Mouse (Mus musculus) kidney, adult 8-10 months (tissue): ENCODE measurements around the gene C5ar2.
"Not testable (repeated sequence)": the region's sequence is repeated elsewhere in the genome, so short reads cannot be mapped to it uniquely, and the experiment has no call there.

Source experiments
- DNase-seq, 2 experiments: peaks; one replicate each; pipeline ENCODE4 v3.0.0; 2022

C5ar2 gene

DNA sequence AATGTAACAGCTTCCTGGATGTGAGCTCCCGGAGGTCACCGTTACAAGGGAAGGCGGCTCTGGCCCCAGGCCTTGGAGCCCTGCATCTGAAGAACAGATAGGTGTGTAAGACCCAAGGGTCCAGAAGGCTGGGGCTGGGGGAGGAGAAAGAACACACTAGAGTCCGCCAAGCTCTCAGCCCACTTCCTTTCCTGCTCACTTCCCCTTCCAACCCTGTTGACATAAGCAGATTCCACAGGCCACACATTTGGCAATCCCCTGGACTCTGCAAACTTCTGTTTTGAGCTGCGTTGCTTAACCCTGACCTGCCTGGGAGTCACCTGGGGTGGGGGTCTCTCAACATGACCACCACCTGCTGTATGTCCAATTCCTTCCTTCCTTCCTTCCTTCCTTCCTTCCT is at the start of gene C5ar2:
TSS of gene C5ar2 (minus strand) at position 88 of the 400 bp plus-strand sequence.
- no peak for DNase-seq

DNA sequence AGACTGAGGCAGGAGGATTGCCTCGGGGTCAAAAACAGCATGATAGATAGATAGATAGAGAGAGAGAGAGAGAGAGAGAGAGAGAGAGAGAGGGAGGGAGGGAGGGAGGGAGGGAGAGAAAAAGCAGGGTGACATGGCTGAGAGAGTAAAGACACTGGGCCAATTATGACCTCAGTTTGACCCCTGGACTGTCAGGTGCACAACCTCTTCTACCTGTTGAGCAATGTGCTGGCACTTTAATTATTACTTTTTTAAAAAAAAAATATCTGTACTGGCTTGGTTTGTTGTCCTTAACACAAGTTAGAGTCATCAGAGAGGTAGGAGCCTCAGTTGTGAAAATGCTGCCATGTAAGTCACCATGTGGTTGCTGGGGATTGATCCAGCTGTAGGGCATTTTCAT is 43.8 kb upstream of the C5ar2 start:
- DNase-seq: no peak

DNA sequence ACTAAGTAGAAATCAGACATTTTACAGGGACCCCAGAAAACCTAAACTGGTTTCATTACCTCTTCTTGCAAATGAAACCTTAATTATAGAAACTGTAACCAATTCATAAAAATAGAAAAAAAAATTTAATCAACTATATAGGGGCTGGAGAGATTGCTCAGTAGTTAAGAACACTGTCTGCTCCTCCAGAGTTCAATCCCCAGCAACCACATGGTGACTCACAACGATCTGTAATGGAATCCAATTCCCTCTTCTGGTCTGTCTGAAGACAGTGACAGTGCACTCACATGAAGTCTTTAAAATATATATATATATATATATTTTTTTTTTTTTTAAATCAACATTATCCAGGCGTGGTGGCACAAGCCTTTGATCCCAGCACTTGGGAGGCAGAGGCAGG is 43.1 kb upstream of the C5ar2 start:
- DNase-seq: no peak

DNA sequence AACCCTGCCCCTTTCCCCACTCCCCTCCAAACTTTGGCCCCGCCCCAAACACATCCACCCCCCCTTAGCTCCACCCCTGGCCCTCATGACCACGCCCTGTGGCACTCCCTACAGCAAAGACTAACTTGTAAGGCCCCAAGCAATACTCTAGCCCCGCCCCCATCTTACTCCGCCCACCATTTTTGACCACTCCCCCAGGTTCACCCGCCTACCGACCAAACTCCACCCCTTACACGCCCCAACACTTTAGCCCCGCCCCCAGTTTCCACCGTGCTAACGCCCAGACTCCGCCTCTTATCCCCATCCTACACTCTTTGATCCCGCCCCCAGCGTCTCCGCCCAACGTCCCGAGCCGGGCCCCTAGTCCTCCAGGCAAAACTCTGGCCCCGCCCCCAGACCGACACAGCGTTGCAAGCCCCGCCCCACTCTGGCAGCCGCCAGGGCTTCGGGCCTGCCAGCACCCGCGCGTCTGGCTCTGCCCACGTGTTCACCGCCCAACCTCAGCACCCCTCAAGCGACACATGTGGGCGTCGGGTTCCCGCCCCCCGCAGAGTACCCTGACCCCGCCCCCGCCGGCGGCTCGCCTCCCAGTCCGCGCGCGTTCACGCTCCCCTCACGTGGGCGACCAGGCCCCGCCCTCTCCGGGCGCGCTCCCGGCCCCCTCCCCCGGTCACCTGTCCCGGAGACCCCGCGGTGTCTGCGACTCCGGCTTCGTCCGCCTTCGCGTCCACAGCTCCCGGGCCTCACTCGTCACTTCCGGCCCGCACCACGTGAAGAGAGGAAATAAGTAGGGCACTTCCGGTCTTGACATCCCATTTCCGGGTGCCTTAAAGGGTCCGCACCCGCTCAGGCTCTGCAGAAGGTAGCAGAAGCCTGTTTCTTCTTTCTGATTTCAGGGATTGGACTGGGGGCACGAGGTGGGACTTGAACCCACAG is 42.3 kb upstream of the C5ar2 start, which contains the start of gene Ccdc9:
TSS of gene Ccdc9 (minus strand) at position 770 of the 936 bp plus-strand sequence.
- DNase-seq: peak; percentile 99 to 100

DNA sequence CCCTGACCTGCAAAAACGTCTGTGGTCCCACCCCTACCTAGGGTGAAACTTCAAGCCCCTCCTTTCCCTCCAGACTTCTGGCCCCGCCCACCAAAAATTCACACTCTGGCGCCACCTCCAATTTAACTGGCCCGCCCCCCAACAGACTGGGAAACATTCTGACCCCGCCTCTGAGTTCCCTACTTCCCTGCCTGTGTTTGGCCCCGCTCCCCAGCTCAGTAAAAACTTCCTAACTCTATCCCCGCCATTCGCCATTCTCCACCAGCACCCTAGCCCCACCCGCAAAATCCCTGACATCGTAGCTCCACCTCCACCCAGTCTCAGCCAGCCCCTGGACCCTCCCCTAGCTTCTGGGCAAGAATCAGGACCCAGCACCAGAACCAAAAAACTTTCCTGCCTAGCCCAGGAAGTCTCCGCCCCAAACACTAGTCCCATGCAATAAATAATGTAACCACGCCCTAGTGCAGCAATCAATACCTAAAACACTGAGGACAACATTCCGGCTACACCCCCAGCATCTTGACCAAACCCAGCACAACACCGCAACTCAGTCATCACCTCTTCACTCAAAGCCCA is 41.6 kb upstream of the C5ar2 start:
- peak; percentile 83 to 91 for DNase-seq

DNA sequence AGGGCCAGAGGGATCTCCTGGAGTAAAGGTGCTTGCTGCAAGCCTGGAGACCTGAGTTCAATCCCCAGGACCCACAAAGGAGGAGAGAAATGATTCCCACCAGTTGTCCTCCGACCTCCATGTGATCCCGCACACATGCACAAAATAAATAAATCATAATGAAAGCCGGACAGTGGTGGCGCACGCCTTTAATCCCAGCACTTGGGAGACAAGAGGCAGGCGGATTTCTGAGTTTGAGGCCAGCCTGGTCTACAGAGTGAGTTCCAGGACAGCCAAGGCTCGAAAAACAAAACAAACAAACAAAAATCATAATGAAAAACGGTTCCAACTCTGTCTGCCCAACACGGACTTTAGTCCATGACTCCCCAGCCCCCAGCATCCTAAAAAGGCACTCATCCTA is 41.0 kb upstream of the C5ar2 start:
- DNase-seq: no peak

DNA sequence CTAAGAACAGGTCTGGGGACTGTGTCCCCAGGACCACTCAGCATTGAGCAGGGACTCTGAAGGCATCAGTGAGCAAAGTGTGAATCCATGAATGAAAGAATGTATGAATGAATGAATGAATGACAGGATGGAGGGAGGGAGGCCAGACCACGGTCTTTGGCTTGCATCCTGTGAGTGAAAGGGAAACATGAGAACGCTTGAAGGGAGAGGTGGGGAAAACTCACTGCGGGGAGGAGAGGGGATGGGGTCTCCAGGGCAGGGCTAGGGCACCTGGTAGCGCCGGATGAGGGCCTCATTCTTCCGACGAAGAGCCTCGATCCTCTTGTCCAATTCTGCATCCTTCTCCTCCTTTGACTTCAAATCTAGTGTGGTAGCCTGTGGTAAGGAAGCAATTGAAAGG is 40.0 kb upstream of the C5ar2 start:
- no peak for DNase-seq

DNA sequence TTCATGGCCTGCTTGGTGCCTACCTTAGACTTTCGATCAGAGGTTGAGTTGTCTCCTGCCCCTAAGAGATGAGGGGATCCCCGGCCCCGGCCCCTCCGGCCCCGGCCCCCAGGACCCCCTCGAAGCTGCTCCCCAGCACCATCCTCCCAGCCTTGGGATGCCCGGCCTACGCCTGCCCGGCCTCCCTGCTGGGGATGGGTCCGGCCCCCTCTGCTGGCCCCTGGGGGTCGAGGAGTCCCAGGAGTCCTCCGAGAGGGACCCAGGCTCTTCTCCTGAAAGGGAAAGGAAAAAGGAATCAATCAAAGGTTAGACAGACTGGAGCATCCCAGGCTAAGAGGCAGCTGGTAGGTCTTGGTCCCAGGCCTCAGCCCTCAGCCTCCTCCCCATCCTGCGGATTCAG is 38.4 kb upstream of the C5ar2 start:
- no peak for DNase-seq

DNA sequence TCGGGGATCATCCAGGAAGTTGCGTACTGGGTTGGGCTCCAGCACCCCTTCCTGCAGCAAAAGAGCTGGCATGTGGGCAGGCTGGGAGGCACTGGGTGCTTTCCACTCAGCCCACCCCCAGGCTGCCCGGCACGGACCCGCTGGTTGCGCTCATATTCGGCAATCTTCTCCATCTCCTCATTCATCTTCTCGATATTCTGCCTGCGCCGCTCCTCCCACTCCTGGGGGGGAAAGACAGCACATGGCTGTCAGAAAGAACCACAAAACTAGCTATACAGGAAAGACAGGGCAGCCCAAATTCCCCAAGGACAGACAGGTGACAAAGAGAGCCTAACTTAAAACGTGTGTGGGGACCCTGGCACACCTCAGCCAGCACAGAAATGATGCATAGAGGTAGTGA is 36.8 kb upstream of the C5ar2 start:
- DNase-seq: no peak

DNA sequence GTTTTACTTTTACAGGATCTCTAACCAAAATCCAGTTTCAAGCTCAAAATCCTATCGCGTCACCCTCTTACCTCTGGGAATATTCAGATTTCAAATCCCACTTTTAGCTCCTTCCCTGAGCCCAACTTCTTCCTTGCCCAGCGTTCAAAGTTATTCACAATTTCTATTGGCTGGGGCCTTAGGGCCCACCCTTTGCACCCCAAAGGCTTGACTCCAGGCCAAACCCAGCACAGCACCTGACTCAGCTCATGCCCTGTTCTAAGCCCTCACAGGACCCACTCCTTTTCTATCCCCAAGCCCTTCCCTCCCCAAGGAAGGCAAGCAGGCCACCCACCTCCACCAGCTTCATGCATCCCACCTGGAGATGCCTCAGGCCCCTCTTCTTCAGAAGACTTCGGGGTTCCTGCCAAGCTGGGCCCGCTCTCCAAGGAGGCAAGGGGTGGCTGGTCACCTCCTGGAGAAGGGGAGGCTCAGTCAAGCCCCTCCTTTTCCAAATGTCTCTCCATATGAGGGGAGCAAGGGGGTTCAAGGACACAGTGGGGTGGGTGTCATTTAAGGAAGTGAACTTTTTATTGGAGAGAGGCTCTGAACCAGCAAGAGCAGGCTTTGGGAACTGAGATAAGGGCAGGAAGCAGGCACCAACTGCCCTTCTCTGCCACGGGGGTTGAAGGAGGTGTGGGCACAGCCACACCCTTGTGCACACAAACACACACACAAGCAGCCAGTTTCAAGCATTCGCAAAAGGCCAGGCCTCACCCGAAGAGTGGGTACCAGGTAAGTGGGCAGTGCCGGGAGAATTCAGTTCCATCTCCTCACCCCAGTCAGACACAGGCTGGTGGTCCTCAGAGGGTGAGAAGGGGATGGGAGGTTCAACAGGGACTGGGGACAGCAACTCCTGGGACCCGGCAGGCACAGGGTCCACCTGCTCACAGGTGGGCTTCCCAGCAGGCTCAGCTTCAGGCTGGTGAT is 31.3 kb upstream of the C5ar2 start:
- DNase-seq: no peak

DNA sequence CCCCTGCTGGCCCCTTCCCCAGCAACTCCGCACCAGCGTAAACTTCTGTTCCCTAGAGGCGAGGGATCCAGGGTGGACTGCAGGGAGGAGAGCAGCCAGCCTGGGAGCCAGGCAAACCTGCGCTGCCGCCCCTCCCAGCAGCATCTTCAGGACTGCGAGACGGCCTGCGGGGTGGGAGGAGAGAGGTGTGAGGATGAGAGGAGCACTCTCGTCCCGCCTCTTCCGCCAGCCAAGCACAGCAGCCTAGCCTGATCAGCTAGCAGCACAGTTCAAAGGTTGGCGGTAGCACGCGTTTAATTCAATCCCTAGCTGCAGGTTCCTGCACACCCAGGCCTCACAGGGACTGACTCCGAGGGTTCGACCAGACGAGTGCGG is 29.8 kb upstream of the C5ar2 start:
- DNase-seq: peak; percentile 76 to 78

DNA sequence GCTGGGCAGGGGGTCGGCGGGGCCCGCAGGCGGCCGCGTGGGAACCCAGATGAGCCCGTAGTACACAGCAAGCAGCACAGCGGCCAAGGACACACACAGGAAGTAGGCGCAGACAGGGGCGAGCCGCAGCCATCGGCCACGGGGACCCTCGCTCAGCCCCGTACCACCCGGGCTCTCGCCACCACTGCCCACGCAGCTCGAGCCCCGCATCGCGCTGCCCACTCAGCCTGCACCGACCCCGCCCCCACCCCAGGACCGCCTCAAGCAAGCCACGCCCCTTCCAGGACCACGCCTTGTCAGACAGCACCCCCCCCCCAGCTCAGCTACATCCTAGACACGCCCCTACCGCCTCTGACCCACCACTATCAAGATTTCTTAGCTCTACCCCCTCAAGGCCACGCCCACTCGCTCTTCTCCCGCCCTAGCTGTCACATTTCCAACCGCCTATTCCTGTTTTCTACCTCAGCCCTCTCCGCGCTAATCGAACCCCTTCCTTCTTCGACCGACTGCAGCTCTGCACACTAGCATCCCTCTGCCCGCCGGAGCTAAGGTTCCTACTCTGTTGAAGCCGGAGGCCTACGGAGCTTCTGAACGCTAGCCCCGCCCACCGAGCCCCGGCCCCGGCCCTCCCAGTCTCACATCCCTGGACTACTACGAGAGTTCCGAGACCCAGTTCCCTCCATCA is 29.3 kb upstream of the C5ar2 start, which contains the start of gene Inafm1:
TSS of gene Inafm1 (minus strand) at position 537 of the 685 bp plus-strand sequence.
- peak; percentile 90 to 92 for DNase-seq

DNA sequence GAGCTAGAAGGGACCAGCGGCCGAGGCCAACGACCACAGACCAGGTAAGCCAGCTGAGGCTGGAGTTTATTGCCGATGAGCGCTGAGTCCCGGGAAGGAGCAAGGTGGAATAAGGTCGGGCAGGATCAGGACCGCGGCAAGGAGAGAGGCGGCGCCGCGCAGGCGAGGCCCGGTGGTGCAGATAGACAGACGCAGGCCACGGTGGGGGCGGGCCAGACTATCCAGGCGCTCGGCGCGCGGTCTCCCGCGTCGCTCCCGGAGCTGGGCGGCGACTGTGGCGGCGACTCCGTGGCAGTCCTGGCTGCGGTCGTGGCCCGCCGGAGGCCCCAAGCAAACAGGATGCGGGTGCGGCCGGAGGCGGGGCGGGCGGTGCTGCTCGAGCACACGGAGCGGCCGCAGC is 28.7 kb upstream of the C5ar2 start:
- DNase-seq: peak; percentile 64 to 69

DNA sequence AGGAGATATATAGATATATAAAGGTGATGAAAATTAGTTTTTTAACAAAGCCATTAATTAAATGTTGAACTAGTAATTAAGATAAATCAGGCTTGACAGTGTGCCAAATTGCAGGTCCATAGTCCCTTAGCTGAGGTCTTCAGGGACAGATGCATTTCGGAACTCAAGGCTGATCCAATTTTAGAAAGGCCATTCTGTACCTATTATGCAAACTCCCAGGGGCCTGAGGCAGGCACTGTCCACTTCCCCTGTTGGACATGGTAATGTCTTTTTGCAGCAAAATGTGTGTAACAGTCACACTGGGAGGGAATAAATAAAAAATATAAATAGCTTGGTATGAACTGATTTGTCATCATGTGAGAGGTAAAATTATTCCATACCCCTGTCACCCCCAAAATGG is 27.2 kb upstream of the C5ar2 start:
- DNase-seq: no peak

DNA sequence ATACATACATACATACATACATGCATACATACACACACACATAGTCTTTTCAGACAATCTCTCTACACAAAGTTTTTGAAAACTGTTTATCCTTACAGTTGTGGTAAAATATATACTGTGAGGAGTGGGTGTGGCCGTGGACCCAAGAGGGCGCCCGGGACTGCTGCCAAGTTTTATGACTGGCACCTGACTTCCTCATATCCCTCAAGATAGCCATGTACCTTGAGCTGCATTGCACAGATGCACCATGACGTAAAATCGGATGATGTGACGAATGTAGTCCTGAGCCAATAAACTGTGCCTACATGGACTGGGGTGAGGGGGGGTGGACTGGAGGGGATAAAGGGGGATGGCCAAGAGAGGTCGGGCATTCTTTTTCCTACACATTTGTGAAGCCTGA is 22.6 kb upstream of the C5ar2 start:
- DNase-seq: not testable (repeated sequence)

DNA sequence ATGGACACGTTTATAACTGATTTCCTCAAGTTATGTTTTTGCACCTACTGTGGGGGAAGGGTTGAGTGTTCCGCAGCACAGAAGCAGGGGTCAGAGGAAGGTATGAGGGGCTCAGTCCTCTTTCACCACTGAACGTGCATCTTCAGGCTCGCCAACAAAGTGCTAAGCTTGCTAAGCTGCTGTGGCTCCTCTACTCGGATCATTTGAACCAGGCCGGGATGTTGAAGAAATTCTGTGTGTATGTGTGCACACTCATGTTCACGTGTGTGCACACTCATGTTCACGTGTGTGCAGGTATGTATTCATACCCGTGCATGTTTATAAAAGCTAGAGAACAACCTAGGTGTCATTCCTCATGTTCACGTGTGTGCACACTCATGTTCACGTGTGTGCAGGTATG is 21.9 kb upstream of the C5ar2 start:
- no peak for DNase-seq

DNA sequence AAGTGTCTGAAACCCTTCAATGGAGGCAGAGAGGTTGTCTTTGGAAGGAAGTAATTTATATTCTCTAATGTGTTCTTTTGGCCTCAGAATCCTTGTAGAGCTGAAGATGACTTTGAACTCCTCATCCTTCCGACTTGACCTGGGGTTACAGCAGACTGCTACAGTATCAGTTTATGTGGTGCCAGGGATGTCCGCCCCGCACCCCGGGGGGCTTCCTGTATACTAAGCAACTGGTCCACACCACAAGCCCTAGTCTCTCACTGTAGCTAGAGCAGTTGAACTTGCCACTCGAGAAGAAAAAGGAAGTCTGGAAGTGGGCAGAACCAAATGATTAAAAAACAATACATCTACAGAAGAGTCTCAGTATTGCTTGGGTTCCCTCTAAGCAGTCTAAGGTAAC is 19.9 kb upstream of the C5ar2 start:
- no peak for DNase-seq

DNA sequence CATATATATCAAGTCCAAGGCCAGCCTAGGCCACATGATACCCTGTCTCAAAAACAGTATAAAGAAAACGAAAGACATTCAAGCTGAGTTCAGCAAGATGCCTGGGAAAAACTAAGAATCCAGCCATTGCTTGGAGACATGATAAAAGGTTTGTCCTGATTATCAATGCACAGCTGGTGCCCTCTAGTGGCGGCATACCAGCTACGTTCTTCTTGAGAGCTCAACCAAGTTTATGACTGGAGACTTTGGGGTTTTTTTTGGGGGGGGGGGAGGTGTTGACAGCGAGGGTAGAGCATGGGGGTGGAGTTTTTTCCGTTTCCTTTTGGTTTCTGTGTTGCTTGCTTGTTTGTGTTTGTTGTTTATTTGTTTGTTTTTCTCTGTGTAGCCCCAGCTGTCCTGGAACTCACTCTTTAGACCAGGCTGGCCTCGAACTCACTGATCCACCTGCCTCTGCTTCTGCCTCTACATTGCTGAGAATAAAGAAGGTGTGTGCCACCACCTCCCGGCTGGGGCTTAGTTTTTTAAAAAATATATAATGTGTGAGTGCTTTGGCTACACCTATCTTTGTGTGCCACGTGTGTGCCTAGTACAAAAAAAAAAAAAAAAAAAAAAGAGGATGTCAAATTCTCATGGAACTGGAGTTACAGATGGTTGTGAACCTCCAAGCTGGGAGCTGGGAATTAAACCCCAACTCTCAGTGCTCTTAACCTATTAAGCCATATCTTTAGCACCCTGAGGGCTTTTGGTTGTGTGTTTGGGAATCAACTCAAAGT is 19.2 kb upstream of the C5ar2 start:
- DNase-seq: peak; percentile 58 to 84

DNA sequence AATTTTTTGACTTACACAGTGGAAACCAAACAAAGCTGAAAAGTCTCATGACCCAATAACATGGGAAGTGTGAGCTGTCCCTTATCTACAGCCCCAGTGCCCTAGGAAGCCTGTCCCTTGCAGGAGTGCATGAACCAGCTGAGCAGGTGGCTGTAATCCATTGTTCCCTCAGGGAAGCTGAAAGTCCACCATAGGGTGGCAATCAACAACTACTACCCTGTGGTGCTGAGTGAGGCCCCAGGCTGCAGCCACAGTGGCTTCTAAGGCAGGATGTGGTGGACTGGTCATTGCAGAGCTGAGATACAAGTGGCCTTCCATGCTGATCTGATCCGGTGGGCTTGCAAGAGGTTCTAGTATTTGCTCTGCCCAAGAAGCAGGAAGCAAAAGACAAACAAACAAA is 17.1 kb upstream of the C5ar2 start:
- DNase-seq: no peak

DNA sequence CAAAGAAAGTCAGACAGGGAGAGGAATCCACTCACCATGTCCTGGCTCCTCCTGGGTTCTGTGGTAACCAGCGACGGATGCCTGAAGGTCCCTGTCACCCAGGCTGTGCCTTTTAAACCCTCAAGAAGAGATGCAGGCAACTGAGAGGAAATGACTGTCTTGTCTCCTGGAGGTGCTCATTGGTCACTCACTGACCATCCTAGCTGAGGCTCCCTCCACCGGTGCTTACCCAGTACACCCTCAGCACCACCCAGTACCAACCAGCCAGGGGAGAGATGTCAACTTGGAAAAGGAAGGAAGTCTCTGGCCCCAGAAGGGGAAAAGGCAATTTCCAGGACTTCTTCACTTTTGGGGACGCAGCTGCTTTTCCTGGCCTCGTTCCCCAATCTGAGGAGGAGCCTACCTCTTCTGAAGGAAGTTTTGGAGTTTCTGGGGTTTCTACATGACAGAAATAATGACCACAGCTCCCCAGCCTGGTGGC is 15.2 kb upstream of the C5ar2 start, which contains the start of gene C5ar1:
TSS of gene C5ar1 (minus strand) at position 431 of the 481 bp plus-strand sequence.
- no peak for DNase-seq

DNA sequence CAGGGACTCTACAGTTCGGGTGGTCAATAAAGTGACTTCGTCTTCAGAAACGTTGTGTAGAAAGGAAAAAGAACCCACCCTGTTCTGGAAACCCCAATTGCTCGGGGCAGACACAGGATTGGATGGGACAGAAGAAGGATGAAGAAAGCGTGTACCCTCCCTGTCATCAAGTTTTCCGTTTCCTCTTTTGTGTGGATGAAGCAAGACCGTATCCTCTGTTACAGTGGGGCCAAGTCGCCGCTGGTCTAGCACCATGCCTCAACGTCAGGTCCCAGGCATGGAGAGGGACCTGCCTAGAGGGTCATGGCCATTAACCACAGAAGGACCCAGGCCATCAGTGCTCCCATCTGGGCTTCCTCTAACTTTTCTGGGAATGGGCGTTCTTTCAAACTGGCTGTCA is 13.9 kb upstream of the C5ar2 start:
- DNase-seq: no peak
